In genomic region chr9:77954981-77955380, GRCm38 (mm10) we compare ENCODE assay signal across 18 mouse cellular contexts. TPM values are rescaled to one million over a fixed set of nuclear protein-coding genes. Genes with fewer than 3 reads are reported as not detected.
DNase-seq lines count a peak whose midpoint lies in the region; ATAC-seq lines count a peak whose summit lies in the region.
"Had no signal": no experiment of that assay in that cellular context is flagged by ENCODE, and none has a peak within 500 bp of the region (broad histone marks: within the 10 kb centered on the region; RNA-seq: fewer than 3 reads in every experiment).

No protein-coding gene starts in this region.

- H3K9ac ChIP-seq in heart, embryonic 13.5 days: 0 out of 2 replicates have a peak overlapping the region, but pooled peaks have one; percentile 7
- H3K9ac ChIP-seq in lung, embryonic 15.5 days: no peak overlapping the region
- H3K9ac ChIP-seq: forebrain, embryonic 15.5 days; liver, embryonic 14.5 days had no signal

- H3K9me3 ChIP-seq in heart, embryonic 13.5 days: no peaks in the 10 kb centered on the region
- H3K9me3 ChIP-seq in lung, embryonic 15.5 days: no peaks in the 10 kb centered on the region
- H3K9me3 ChIP-seq: forebrain, embryonic 15.5 days; midbrain, embryonic 10.5 days had no signal

- peaks cover 31% of the 10 kb centered on the region for H3K36me3 ChIP-seq in heart, embryonic 13.5 days
- no peaks in the 10 kb centered on the region for H3K36me3 ChIP-seq in lung, embryonic 15.5 days

- no peak overlapping the region for H3K4me2 ChIP-seq in heart, embryonic 13.5 days
- H3K4me2 ChIP-seq in lung, embryonic 15.5 days: no peak overlapping the region
- H3K4me2 ChIP-seq: forebrain, embryonic 15.5 days had no signal

- ATAC-seq in heart, embryonic 13.5 days (ENCODE audit: extremely low read depth, insufficient number of reproducible peaks, low FRiP score, low TSS enrichment): no peak
- ATAC-seq in lung, embryonic 15.5 days (ENCODE audit: borderline replicate concordance, extremely low read depth, low FRiP score, low TSS enrichment): no peak
- ATAC-seq: forebrain, embryonic 15.5 days had no signal

- peaks cover 41% of the 10 kb centered on the region for H3K4me1 ChIP-seq in heart, embryonic 13.5 days
- H3K4me1 ChIP-seq in lung, embryonic 15.5 days: peaks cover 24% of the 10 kb centered on the region

- 0 out of 2 replicates have a peak overlapping the region, but pooled peaks have one; percentile 28 for H3K27ac ChIP-seq in heart, embryonic 13.5 days (replicated peaks)
- H3K27ac ChIP-seq in lung, embryonic 15.5 days: 0 out of 2 replicates have a peak overlapping the region, but pooled peaks have one; percentile 26
- H3K27ac ChIP-seq: forebrain, embryonic 15.5 days; liver, embryonic 14.5 days; macrophage; midbrain, embryonic 10.5 days; stomach, postnatal 0 days had no signal

- peak; percentile 29 for DNase-seq in adrenal gland, postnatal 14 days
- DNase-seq in adrenal gland, adult 8-10 months: no peak
- DNase-seq in heart, adult 11 months: no peak
- no peak for DNase-seq in lung, postnatal 4 days
- DNase-seq in ZHBTc4 (ENCODE audit: low read depth, low spot score): peak; percentile 36
- DNase-seq in left cerebral cortex, adult 11 months (ENCODE audit: low spot score): no peak
- DNase-seq: cerebellum, adult 11 months; cerebellum, postnatal 10 days; kidney, adult 18-20 months; kidney, postnatal 25 days; layer of hippocampus, adult 9-11 months had no signal

- no peak overlapping the region for H3K4me3 ChIP-seq in heart, embryonic 13.5 days
- H3K4me3 ChIP-seq in lung, embryonic 15.5 days: no peak overlapping the region
- H3K4me3 ChIP-seq: forebrain, embryonic 15.5 days; midbrain, embryonic 10.5 days had no signal

- WGBS in heart, embryonic 13.5 days: 76% methylated on average over 3 of the region's 3 CpGs
- WGBS in lung, embryonic 15.5 days: 69% methylated on average over 3 of the region's 3 CpGs

- H3K27me3 ChIP-seq in heart, embryonic 13.5 days (replicated peaks): no peaks in the 10 kb centered on the region
- H3K27me3 ChIP-seq in lung, embryonic 15.5 days: no peaks in the 10 kb centered on the region
- H3K27me3 ChIP-seq: forebrain, embryonic 15.5 days had no signal

RNA-seq across cellular contexts. Expression of gene Elovl5, which starts 37.8 kb away (rescaled TPM):
- total RNA-seq in adrenal gland, postnatal 14 days (2021): 285 and 347 TPM in 2 replicates
- total RNA-seq in adrenal gland, adult 8-10 months (2022): 100 to 1,000 TPM; 450 to 789 (median 577) TPM
- polyA plus RNA-seq in heart, embryonic 13.5 days (2015; fragmentation: Nextera tagmentation; extraction: Ambion mirVana): 65.2 and 69.6 TPM in 2 replicates
- 78.0 and 83.0 TPM in 2 replicates for polyA plus RNA-seq in lung, embryonic 15.5 days (2015; fragmentation: Nextera tagmentation; extraction: Ambion mirVana)

Comparison
In these comparisons a context has a peak if more than half of its experiments do, and no peak if none do; other contexts are left out.
1. DNase-seq: peak in adrenal gland, postnatal 14 days (single experiment) and ZHBTc4 (single experiment); none in adrenal gland, adult 8-10 months (single experiment), heart, adult 11 months (single experiment), lung, postnatal 4 days (0 of 2) and left cerebral cortex, adult 11 months (single experiment).